Mouse (Mus musculus): ENCODE measurements around the gene Ankef1.

GRCm38 (mm10) chr2:136601206-136601605 lies 99.5 kb downstream of the Ankef1 start:
- TF ChIP-seq USF1 (IDR thresholded peaks at IDR 0.05; ENCODE audit: low read depth, low read length) = no peak
- no peak for TF ChIP-seq MYC (IDR thresholded peaks at IDR 0.05; ENCODE audit: low read depth, low read length)
- no peak for TF ChIP-seq CTCF (conservative IDR thresholded peaks at IDR 0.05 in 1 of 2, IDR thresholded peaks at IDR 0.05 in 1 of 2; ENCODE audit: low read depth in 2 of 2, low read length in 2 of 2)
- no peak for TF ChIP-seq EP300 (IDR thresholded peaks at IDR 0.05; ENCODE audit: low read length)
- TF ChIP-seq RCOR1 (conservative IDR thresholded peaks at IDR 0.05; ENCODE audit: low read depth, low read length) = no peak
- TF ChIP-seq MXI1 (IDR thresholded peaks at IDR 0.05; ENCODE audit: low read depth, low read length) = no peak
- no peak for TF ChIP-seq TCF12 (IDR thresholded peaks at IDR 0.05; ENCODE audit: low read depth, low read length)
- TF ChIP-seq UBTF (IDR thresholded peaks at IDR 0.05; ENCODE audit: low read depth, low read length) = no peak
- no peak for TF ChIP-seq MAZ (IDR thresholded peaks at IDR 0.05; ENCODE audit: low read depth, low read length)
- TF ChIP-seq POLR2A (IDR thresholded peaks at IDR 0.05; ENCODE audit: low read depth, low read length) = no peak
- no peak for TF ChIP-seq ZNF384 (IDR thresholded peaks at IDR 0.05; ENCODE audit: low read depth, low read length)
- TF ChIP-seq JUND (conservative IDR thresholded peaks at IDR 0.05; ENCODE audit: low read depth, low read length) = no peak
